Mouse (Mus musculus) liver, embryonic 12.5 days (tissue): ENCODE results near the gene Sart3. TPM values are rescaled to one million over a fixed set of nuclear protein-coding genes. Genes with fewer than 3 reads are reported as not detected.
"Not testable (repeated sequence)": the region's sequence is repeated elsewhere in the genome, so short reads cannot be mapped to it uniquely, and the experiment has no call there.

Experiments used
- ATAC-seq: fragments of 200-750 bp; cut with Nextera tagmentation; 2 replicates; pipeline ENCODE4 v1.8.0; 2017; ENCODE audit warnings: moderate number of reproducible peaks, mild to moderate bottlenecking, moderate library complexity
- H3K27ac ChIP-seq: fragments of 300-500 bp; sonication (generic); 2 replicates; pipeline ENCODE4 v1.5.1; 2016; ENCODE audit warnings: mild to moderate bottlenecking
- H3K27me3 ChIP-seq: fragments of 300-500 bp; sonication (generic); replicated peaks from 2 replicates; pipeline ENCODE4 v1.6.1; 2016; ENCODE audit warnings: mild to moderate bottlenecking, moderate library complexity
- H3K36me3 ChIP-seq: fragments of 300-500 bp; sonication (generic); 2 replicates; pipeline ENCODE4 v1.6.1; 2016; ENCODE audit warnings: mild to moderate bottlenecking, moderate library complexity
- H3K4me1 ChIP-seq: fragments of 300-500 bp; sonication (generic); 2 replicates; pipeline ENCODE4 v1.6.1; 2016
- H3K4me2 ChIP-seq: fragments of 300-500 bp; sonication (generic); 2 replicates; pipeline ENCODE4 v1.6.1; 2016; ENCODE audit warnings: mild to moderate bottlenecking, moderate library complexity
- H3K4me3 ChIP-seq: fragments of 300-500 bp; sonication (generic); 2 replicates; pipeline ENCODE4 v1.5.1; 2016; ENCODE audit warnings: mild to moderate bottlenecking, moderate library complexity
- H3K9ac ChIP-seq: fragments of 300-500 bp; sonication (generic); 2 replicates; pipeline ENCODE4 v1.6.1; 2016; ENCODE audit warnings: mild to moderate bottlenecking, moderate library complexity
- H3K9me3 ChIP-seq: fragments of 300-500 bp; sonication (generic); replicated peaks from 2 replicates; pipeline ENCODE4 v1.6.1; 2016; ENCODE audit warnings: mild to moderate bottlenecking, moderate library complexity
- WGBS: fragments of 180-500 bp; shearing (Covaris S2); methylation state at CpG from one replicate; pipeline ENCODE4 v1.1.7; 2016; ENCODE audit not compliant: insufficient replicate concordance; 5-methylcytosine and 5-hydroxymethylcytosine counted together
- polyA plus RNA-seq: library from polyadenylated mRNA; unstranded; fragments of >200 nt; fragmentation: Nextera tagmentation; extraction: Ambion mirVana; gene quantifications from 2 replicates; pipeline ENCODE4 v1.2.1, GENCODE M21; 2016

The Sart3 gene
- 39.9 and 40.4 TPM in 2 replicates for polyA plus RNA-seq

- Histone ChIP-seq H3K36me3 (peaks cover 57% of the 10 kb centered on the region), H3K27me3 (no peaks in the 10 kb centered on the region), H3K4me2 (peak within 1 kb of the TSS; percentile 77), H3K4me1 (peaks cover 47% of the 10 kb centered on the region), H3K9me3 (no peaks in the 10 kb centered on the region), H3K9ac (peak within 1 kb of the TSS; percentile 92), H3K4me3 (peak within 1 kb of the TSS; percentile 98), H3K27ac (peak within 1 kb of the TSS; percentile 91)
- peak; percentile 78 for ATAC-seq
- WGBS = 0% methylated on average over 48 of the region's 49 CpGs
These were observed at the start of gene Sart3, which contains the start of gene Iscu for GRCm38 (mm10) chr5:113772450-113772895. Gene Sart3, minus strand, starts transcription at chr5:113772510. Gene Iscu, plus strand, starts transcription at chr5:113772748.

- Histone ChIP-seq H3K36me3 (no peaks in the 10 kb centered on the region), H3K4me1 (no peaks in the 10 kb centered on the region), H3K4me2 (no peak overlapping the region), H3K9ac (no peak overlapping the region), H3K27ac (no peak overlapping the region), H3K9me3 (no peaks in the 10 kb centered on the region), H3K27me3 (peaks cover 16% of the 10 kb centered on the region), H3K4me3 (no peak overlapping the region)
- no peak for ATAC-seq
- 72% methylated on average over 14 of the region's 14 CpGs for WGBS
These were observed 46.3 kb upstream of the Sart3 start for GRCm38 (mm10) chr5:113818572-113818971.

GRCm38 (mm10) chr5:113815638-113816152, 43.4 kb upstream of the Sart3 start:
- no peak overlapping the region for H3K9ac ChIP-seq
- H3K4me2 ChIP-seq = peak overlapping the region; percentile 29
- peaks cover 5% of the 10 kb centered on the region; the same call in 1 of the 2 replicates for H3K9me3 ChIP-seq
- H3K4me3 ChIP-seq = no peak overlapping the region
- peaks cover 23% of the 10 kb centered on the region for H3K27me3 ChIP-seq
- no peaks in the 10 kb centered on the region for H3K36me3 ChIP-seq
- 13% methylated on average over 15 of the region's 15 CpGs for WGBS
- H3K27ac ChIP-seq = no peak overlapping the region
- no peak for ATAC-seq
- H3K4me1 ChIP-seq = no peaks in the 10 kb centered on the region

- Histone ChIP-seq H3K36me3 (no peaks in the 10 kb centered on the region), H3K27ac (no peak overlapping the region), H3K27me3 (peaks cover 23% of the 10 kb centered on the region), H3K9me3 (peaks cover 5% of the 10 kb centered on the region; the same call in 1 of the 2 replicates), H3K4me3 (no peak overlapping the region), H3K9ac (no peak overlapping the region), H3K4me1 (no peaks in the 10 kb centered on the region), H3K4me2 (no peak overlapping the region)
- no peak for ATAC-seq
- WGBS = 49% methylated on average over 11 of the region's 11 CpGs
These were observed 42.7 kb upstream of the Sart3 start for GRCm38 (mm10) chr5:113815041-113815389.

- Histone ChIP-seq H3K36me3 (no peaks in the 10 kb centered on the region), H3K4me1 (no peaks in the 10 kb centered on the region), H3K9me3 (peaks cover 5% of the 10 kb centered on the region; the same call in 1 of the 2 replicates), H3K27me3 (peaks cover 23% of the 10 kb centered on the region), H3K4me2 (no peak overlapping the region), H3K4me3 (no peak overlapping the region), H3K9ac (no peak overlapping the region), H3K27ac (no peak overlapping the region)
- 35% methylated on average over 27 of the region's 27 CpGs for WGBS
- no peak for ATAC-seq
These were observed 42.1 kb upstream of the Sart3 start for GRCm38 (mm10) chr5:113814111-113815040.

GRCm38 (mm10) chr5:113813608-113814007, 41.3 kb upstream of the Sart3 start:
- Histone ChIP-seq H3K36me3 (no peaks in the 10 kb centered on the region), H3K9ac (no peak overlapping the region), H3K27me3 (peaks cover 20% of the 10 kb centered on the region), H3K4me2 (no peak overlapping the region), H3K4me1 (no peaks in the 10 kb centered on the region), H3K4me3 (no peak overlapping the region), H3K27ac (no peak overlapping the region), H3K9me3 (peaks cover 5% of the 10 kb centered on the region; the same call in 1 of the 2 replicates)
- 16% methylated on average over 9 of the region's 9 CpGs for WGBS
- ATAC-seq = no peak

GRCm38 (mm10) chr5:113812638-113813037, 40.3 kb upstream of the Sart3 start:
- 53% methylated on average over 2 of the region's 2 CpGs for WGBS
- no peaks in the 10 kb centered on the region for H3K36me3 ChIP-seq
- no peak for ATAC-seq
- H3K4me3 ChIP-seq = no peak overlapping the region
- no peak overlapping the region for H3K27ac ChIP-seq
- peaks cover 26% of the 10 kb centered on the region for H3K27me3 ChIP-seq
- H3K4me1 ChIP-seq = peaks cover 4% of the 10 kb centered on the region; the same call in 1 of the 2 replicates
- no peak overlapping the region for H3K4me2 ChIP-seq
- H3K9ac ChIP-seq = no peak overlapping the region
- H3K9me3 ChIP-seq = peaks cover 5% of the 10 kb centered on the region; the same call in 1 of the 2 replicates

- ATAC-seq, H3K4me1 ChIP-seq, H3K4me3 ChIP-seq, H3K9me3 ChIP-seq, H3K27ac ChIP-seq, H3K9ac ChIP-seq, H3K4me2 ChIP-seq, H3K36me3 ChIP-seq: not testable (repeated sequence)
- peaks cover 34% of the 10 kb centered on the region for H3K27me3 ChIP-seq
- WGBS = 14% methylated on average over 11 of the region's 12 CpGs
These were observed 39.6 kb upstream of the Sart3 start for GRCm38 (mm10) chr5:113811824-113812420.

- peaks cover 10% of the 10 kb centered on the region for H3K4me1 ChIP-seq
- H3K27me3 ChIP-seq = peaks cover 35% of the 10 kb centered on the region
- ATAC-seq = no peak
- no peak overlapping the region for H3K4me2 ChIP-seq
- H3K27ac ChIP-seq = no peak overlapping the region
- H3K4me3 ChIP-seq = no peak overlapping the region
- 61% methylated on average over 4 of the region's 4 CpGs for WGBS
- no peak overlapping the region for H3K9ac ChIP-seq
- H3K9me3 ChIP-seq = peaks cover 5% of the 10 kb centered on the region; the same call in 1 of the 2 replicates
- no peaks in the 10 kb centered on the region for H3K36me3 ChIP-seq
These were observed 37.8 kb upstream of the Sart3 start for GRCm38 (mm10) chr5:113810111-113810510.

GRCm38 (mm10) chr5:113808177-113808576, 35.9 kb upstream of the Sart3 start:
- no peak for ATAC-seq
- Histone ChIP-seq H3K36me3 (no peaks in the 10 kb centered on the region), H3K9me3 (peaks cover 5% of the 10 kb centered on the region; the same call in 1 of the 2 replicates), H3K4me1 (peaks cover 18% of the 10 kb centered on the region), H3K27ac (no peak overlapping the region), H3K4me2 (no peak overlapping the region), H3K4me3 (no peak overlapping the region), H3K27me3 (peaks cover 24% of the 10 kb centered on the region), H3K9ac (no peak overlapping the region)
- WGBS = 34% methylated on average over 2 of the region's 2 CpGs

GRCm38 (mm10) chr5:113807712-113808111, 35.4 kb upstream of the Sart3 start:
- H3K4me1 ChIP-seq = peaks cover 18% of the 10 kb centered on the region
- H3K9ac ChIP-seq = no peak overlapping the region
- 55% methylated on average over 9 of the region's 9 CpGs for WGBS
- peaks cover 19% of the 10 kb centered on the region for H3K27me3 ChIP-seq
- no peak overlapping the region for H3K4me2 ChIP-seq
- no peak for ATAC-seq
- H3K36me3 ChIP-seq = no peaks in the 10 kb centered on the region
- peaks cover 5% of the 10 kb centered on the region; the same call in 1 of the 2 replicates for H3K9me3 ChIP-seq
- H3K4me3 ChIP-seq = no peak overlapping the region
- no peak overlapping the region for H3K27ac ChIP-seq

GRCm38 (mm10) chr5:113806414-113806813, 34.1 kb upstream of the Sart3 start:
- Histone ChIP-seq H3K4me2 (no peak overlapping the region), H3K9ac (no peak overlapping the region), H3K4me1 (peaks cover 18% of the 10 kb centered on the region), H3K4me3 (no peak overlapping the region), H3K9me3 (peaks cover 2% of the 10 kb centered on the region; the same call in 1 of the 2 replicates), H3K36me3 (no peaks in the 10 kb centered on the region), H3K27me3 (peaks cover 18% of the 10 kb centered on the region), H3K27ac (no peak overlapping the region)
- ATAC-seq = no peak
- 12% methylated on average over 10 of the region's 10 CpGs for WGBS
